Mouse (Mus musculus) lung, postnatal 0 days (tissue): ENCODE measurements around the gene Esyt1. TPM values are rescaled to one million over a fixed set of nuclear protein-coding genes. Genes with fewer than 3 reads are reported as not detected.
"Not testable (repeated sequence)": the region's sequence is repeated elsewhere in the genome, so short reads cannot be mapped to it uniquely, and the experiment has no call there.

Source experiments
- ATAC-seq: fragments of 200-750 bp; cut with Nextera tagmentation; 2 replicates; pipeline ENCODE4 v1.8.0; 2017; ENCODE audit warnings: moderate library complexity
- DNase-seq: peaks from one replicate; pipeline ENCODE4 v3.0.0-alpha.2; 2016; ENCODE audit warnings: low spot score
- H3K27ac ChIP-seq: fragments of 300-500 bp; sonication (generic); 2 replicates; pipeline ENCODE4 v1.5.1; 2014; ENCODE audit warnings: antibody characterized with exemption, mild to moderate bottlenecking, low read length, mixed read lengths
- H3K27me3 ChIP-seq: fragments of 300-500 bp; sonication (generic); replicated peaks from 2 replicates; pipeline ENCODE4 v1.6.1; 2014; ENCODE audit warnings: low read length, mixed read lengths; ENCODE audit not compliant: insufficient read depth
- H3K36me3 ChIP-seq: fragments of 300-500 bp; sonication (generic); 2 replicates; pipeline ENCODE4 v1.6.1; 2014; ENCODE audit warnings: low read length, mixed read lengths; ENCODE audit not compliant: insufficient read depth
- H3K4me1 ChIP-seq: fragments of 300-500 bp; sonication (generic); 2 replicates; pipeline ENCODE4 v1.6.1; 2014; ENCODE audit warnings: antibody characterized with exemption, low read depth, low read length, mixed read lengths; ENCODE audit not compliant: insufficient read depth
- H3K4me2 ChIP-seq: fragments of 300-500 bp; sonication (generic); replicated peaks from 2 replicates; pipeline ENCODE4 v1.6.1; 2014; ENCODE audit warnings: low read depth, mild to moderate bottlenecking, low read length, moderate library complexity, mixed read lengths
- H3K4me3 ChIP-seq: fragments of 300-500 bp; sonication (generic); 2 replicates; pipeline ENCODE4 v1.5.1; 2014; ENCODE audit warnings: low read depth, low read length
- H3K9ac ChIP-seq: fragments of 300-500 bp; sonication (generic); replicated peaks from 2 replicates; pipeline ENCODE4 v1.6.1; 2014; ENCODE audit warnings: low read depth, mild to moderate bottlenecking
- H3K9me3 ChIP-seq: fragments of 300-500 bp; sonication (generic); 2 replicates; pipeline ENCODE4 v1.6.1; 2016; ENCODE audit warnings: low read length, mixed read lengths
- CTCF ChIP-seq: IDR thresholded peaks from 2 replicates; pipeline ENCODE4 v1.5.1; 2016; ENCODE audit warnings: antibody characterized with exemption, mild to moderate bottlenecking
- EP300 ChIP-seq: IDR thresholded peaks from 2 replicates; pipeline ENCODE4 v1.6.1; 2016; ENCODE audit warnings: antibody characterized with exemption, mild to moderate bottlenecking, control low read depth
- WGBS: fragments of 180-500 bp; shearing (Covaris S2); extraction: QIAGEN DNeasy Blood & Tissue Kit; methylation state at CpG from one replicate; pipeline ENCODE4 v1.1.7; 2014; 5-methylcytosine and 5-hydroxymethylcytosine counted together
- polyA plus RNA-seq: library from polyadenylated mRNA; unstranded; fragments of >200 nt; fragmentation: Nextera tagmentation; extraction: Ambion mirVana; gene quantifications from 2 replicates; pipeline ENCODE4 v1.2.1, GENCODE M21; 2015

Esyt1 gene
- polyA plus RNA-seq, 1 experiment from 2014 or later, result 31.1 TPM

GRCm38 (mm10) chr10:128556286-128556685, 30.6 kb upstream of the Esyt1 start:
- Histone ChIP-seq H3K9ac (no peak overlapping the region), H3K27ac (no peak overlapping the region)
- no peak for DNase-seq

DNA sequence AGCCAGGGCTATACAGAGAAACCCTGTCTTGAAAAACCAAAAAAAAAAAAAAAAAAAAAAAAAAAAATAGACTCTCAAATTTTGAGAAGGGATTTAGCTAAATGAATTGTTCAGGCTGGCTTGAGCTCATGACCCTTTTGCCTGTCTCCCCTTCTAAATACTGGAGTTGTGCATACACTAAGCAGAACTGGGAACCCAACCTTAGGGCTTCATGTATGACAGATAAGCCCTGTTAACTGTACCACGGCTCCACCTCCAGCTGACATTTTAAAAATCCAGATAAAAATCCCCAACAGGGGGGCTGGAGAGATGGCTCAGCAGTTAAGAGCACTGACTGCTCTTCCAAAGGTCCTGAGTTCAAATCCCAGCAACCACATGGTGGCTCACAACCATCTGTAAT, 29.9 kb upstream of the Esyt1 start:
- H3K9ac ChIP-seq, H3K27ac ChIP-seq, H3K27me3 ChIP-seq, H3K4me3 ChIP-seq, DNase-seq, H3K4me1 ChIP-seq, H3K9me3 ChIP-seq, H3K4me2 ChIP-seq, ATAC-seq: not testable (repeated sequence)
- 80% methylated on average over 1 of the region's 1 CpGs for WGBS
- peaks cover 17% of the 10 kb centered on the region; the same call in 1 of the 2 replicates for H3K36me3 ChIP-seq

More at GRCm38 (mm10) chr10:128556286-128556685, 30.6 kb upstream of the Esyt1 start:
- H3K4me2 ChIP-seq, result no peak overlapping the region
- TF ChIP-seq CTCF, result peak; percentile 48
- no peak for TF ChIP-seq EP300
- no peak for ATAC-seq
- H3K9me3 ChIP-seq, result no peaks in the 10 kb centered on the region
- no peaks in the 10 kb centered on the region for H3K4me1 ChIP-seq
- H3K27me3 ChIP-seq, result no peaks in the 10 kb centered on the region
- H3K36me3 ChIP-seq, result peaks cover 18% of the 10 kb centered on the region
- H3K4me3 ChIP-seq, result no peak overlapping the region

DNA sequence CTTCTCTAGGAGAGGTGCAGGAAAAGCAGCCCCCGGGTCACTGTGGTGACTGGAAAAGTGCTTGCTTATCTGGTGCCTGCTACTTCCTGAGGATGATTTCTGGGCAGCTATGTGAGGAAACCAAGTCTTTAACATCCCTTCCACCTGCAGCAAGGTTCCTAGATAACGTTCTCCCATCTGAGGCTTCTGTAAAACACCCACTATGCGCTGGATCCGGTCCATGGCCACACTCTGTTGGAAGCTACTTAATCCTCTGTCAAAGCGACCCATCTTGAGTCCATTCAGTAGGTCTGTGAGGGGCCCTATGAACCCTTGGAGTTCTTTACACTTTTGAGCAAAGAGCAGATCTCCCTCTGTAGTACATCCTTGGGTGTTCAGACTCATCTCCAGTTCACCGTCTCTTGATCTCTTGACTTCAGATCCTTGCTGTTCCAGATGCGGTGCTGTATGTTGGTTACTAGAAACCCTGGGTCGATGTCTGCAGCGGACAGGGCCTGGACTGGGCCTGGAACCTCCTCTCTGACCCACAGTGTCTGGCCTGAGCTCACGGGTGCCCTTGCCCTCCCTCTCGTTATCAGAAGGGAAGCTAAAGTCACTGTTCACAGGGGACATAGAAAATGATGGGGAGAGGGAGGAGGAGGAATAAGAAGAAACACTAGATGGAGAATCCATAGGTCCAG, 24.6 kb upstream of the Esyt1 start:
- not testable (repeated sequence) for H3K9ac ChIP-seq, H3K27me3 ChIP-seq, H3K4me3 ChIP-seq, H3K4me2 ChIP-seq, H3K36me3 ChIP-seq, H3K9me3 ChIP-seq, DNase-seq, H3K4me1 ChIP-seq, ATAC-seq, H3K27ac ChIP-seq
- WGBS, result 90% methylated on average over 11 of the region's 11 CpGs

- not testable (repeated sequence) for DNase-seq, ATAC-seq, H3K27ac ChIP-seq, H3K4me1 ChIP-seq, H3K27me3 ChIP-seq, H3K4me2 ChIP-seq, H3K9ac ChIP-seq, H3K36me3 ChIP-seq, H3K9me3 ChIP-seq, H3K4me3 ChIP-seq
- 66% methylated on average over 6 of the region's 6 CpGs for WGBS
Observed at GRCm38 (mm10) chr10:128549682-128550057, 24.0 kb upstream of the Esyt1 start.

DNA sequence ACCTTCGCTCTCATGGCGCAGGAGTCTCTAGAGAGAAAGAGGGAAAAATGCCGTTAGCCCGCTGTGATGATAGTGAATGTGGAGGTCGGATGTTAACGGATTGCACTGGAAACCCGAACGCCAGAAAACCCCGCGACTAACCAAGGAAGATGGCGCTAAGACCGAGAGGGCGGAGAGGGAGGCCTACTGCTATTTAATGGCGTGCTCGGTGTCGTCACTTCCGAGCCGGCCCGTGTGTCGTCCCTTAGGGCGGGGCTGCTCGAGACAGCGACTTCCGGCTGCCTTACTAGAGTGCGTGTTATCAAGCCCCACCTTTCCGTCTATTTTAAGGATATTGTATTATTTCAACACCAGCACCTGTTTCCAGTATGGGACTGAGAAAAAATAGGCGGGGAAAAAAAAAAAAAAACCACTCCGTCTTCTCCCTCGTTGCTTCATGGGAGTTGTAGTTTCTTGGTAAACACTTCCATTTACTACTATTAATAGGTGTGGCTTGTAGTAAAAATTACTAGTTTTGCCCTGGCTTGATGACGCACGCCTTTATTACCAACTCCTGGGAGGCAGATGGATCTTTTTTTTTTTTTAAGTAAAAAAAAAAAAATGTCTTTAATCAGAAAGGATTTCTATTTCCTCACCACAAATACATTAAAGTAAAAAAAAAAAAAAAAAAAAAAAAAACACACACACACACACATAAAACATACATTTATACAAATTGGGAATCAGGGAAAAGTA, 23.4 kb upstream of the Esyt1 start, which contains the start of gene Rpl41:
TSS of gene Rpl41 (minus strand) at position 359 of the 735 bp plus-strand sequence.
- Histone ChIP-seq H3K4me1 (no peaks in the 10 kb centered on the region; the same call in 1 of the 2 replicates), H3K9me3 (no peaks in the 10 kb centered on the region), H3K4me2 (peak within 1 kb of the TSS; percentile 60), H3K4me3 (peak within 1 kb of the TSS; percentile 66), H3K27me3 (no peaks in the 10 kb centered on the region), H3K27ac (peak within 1 kb of the TSS; percentile 96), H3K9ac (peak within 1 kb of the TSS; percentile 87), H3K36me3 (peaks cover 11% of the 10 kb centered on the region; the same call in 1 of the 2 replicates)
- TF ChIP-seq EP300, result peak; percentile 90
- TF ChIP-seq CTCF, result no peak
- 1% methylated on average over 31 of the region's 31 CpGs for WGBS
- peak; percentile 91 for ATAC-seq
- DNase-seq, result peak; percentile 99

DNA sequence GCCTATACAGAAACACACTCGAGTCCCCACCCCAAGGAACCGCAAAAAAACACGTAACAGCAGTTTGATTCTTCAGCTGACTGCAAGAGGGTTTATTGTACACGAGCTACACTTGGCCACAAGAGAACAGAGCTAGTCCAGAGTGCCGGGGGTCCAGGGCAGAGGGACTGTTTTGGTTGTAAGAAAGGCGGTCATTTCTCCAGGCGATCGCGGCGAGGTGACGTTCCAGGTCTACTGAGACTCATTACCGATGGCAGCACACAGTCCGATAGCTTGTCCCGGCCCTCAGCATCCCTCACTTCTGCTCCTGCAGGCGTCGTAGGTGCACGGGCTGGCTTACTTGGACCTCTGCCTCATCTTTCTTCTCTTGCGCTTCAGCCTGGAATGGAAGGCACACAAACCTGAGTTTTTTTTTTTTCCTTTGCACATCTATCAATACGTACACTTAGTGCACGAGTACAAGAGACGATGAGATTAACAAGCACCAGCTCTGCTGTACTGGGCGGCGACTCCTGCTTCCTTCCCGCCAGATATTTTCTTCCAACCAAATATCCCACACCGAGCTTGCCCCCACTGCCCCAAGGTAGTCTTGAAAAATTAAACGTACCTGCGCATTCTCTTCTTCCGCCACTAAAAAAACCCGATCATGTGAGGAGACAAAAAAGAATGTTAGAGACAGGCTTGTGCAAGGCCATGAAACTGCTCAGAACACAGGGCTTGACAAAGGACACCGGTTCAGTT, 22.6 kb upstream of the Esyt1 start:
- ATAC-seq, result not testable (repeated sequence)
- 0% methylated on average over 20 of the region's 30 CpGs for WGBS

More for the DNA sequence above, 22.6 kb upstream of the Esyt1 start:
- H3K4me3 ChIP-seq, result peak overlapping the region; percentile 66
- H3K9me3 ChIP-seq, H3K27me3 ChIP-seq, H3K4me1 ChIP-seq: not testable (repeated sequence)
- H3K27ac ChIP-seq, result peak overlapping the region; percentile 96
- H3K36me3 ChIP-seq, result peaks cover 18% of the 10 kb centered on the region; the same call in 1 of the 2 replicates
- H3K9ac ChIP-seq, result peak overlapping the region; percentile 87
- H3K4me2 ChIP-seq, result peak overlapping the region; percentile 60
- peak; percentile 46 for DNase-seq
